Mouse (Mus musculus): ENCODE data around the gene Zfp445. TPM values are rescaled to one million over a fixed set of nuclear protein-coding genes. Genes with fewer than 3 reads are reported as not detected.
A peak's percentile ranks its signal among the peaks of the same experiment; 100 is the strongest.

The Zfp445 gene
- polyA plus RNA-seq, 1 experiment = 25.1 TPM

- H3K27me3 ChIP-seq (ENCODE audit: control insufficient read depth, insufficient read depth, low read length) = no peaks in the 10 kb centered on the region
- H3K4me3 ChIP-seq (ENCODE audit: extremely low read depth, insufficient read depth, insufficient read length) = no peak overlapping the region
- WGBS = 88% methylated on average over 4 of the region's 4 CpGs
- no peak overlapping the region for H3K27ac ChIP-seq (ENCODE audit: insufficient read depth, low read length)
- TF ChIP-seq CTCF (IDR thresholded peaks at IDR 0.05; ENCODE audit: extremely low read depth, insufficient read depth, insufficient read length, insufficient replicate concordance) (no peak), POLR2A (IDR thresholded peaks at IDR 0.05; ENCODE audit: low read depth, low read length) (no peak)
- DNase-seq (ENCODE audit: low read depth in 1 of 2, low spot score in 2 of 2) = no peak
- no peaks in the 10 kb centered on the region for H3K4me1 ChIP-seq (ENCODE audit: control insufficient read depth, insufficient read depth, insufficient read length)
- H3K36me3 ChIP-seq (ENCODE audit: control insufficient read depth, insufficient read depth, low read length) = peaks cover 18% of the 10 kb centered on the region
Observed at GRCm38 (mm10) chr9:122815239-122815851, 50.5 kb downstream of the Zfp445 start.

GRCm38 (mm10) chr9:122814775-122815174, 51.0 kb downstream of the Zfp445 start:
- no peak for DNase-seq (ENCODE audit: low read depth in 1 of 2, low spot score in 2 of 2)
- TF ChIP-seq POLR2A (IDR thresholded peaks at IDR 0.05; ENCODE audit: low read depth, low read length) = no peak
- TF ChIP-seq CTCF (IDR thresholded peaks at IDR 0.05; ENCODE audit: extremely low read depth, insufficient read depth, insufficient read length, insufficient replicate concordance) = no peak
- no peak overlapping the region for H3K4me3 ChIP-seq (ENCODE audit: extremely low read depth, insufficient read depth, insufficient read length)
- no peaks in the 10 kb centered on the region for H3K27me3 ChIP-seq (ENCODE audit: control insufficient read depth, insufficient read depth, low read length)
- 96% methylated on average over 2 of the region's 2 CpGs for WGBS
- no peak overlapping the region for H3K27ac ChIP-seq (ENCODE audit: insufficient read depth, low read length)
- no peaks in the 10 kb centered on the region for H3K4me1 ChIP-seq (ENCODE audit: control insufficient read depth, insufficient read depth, insufficient read length)
- peaks cover 15% of the 10 kb centered on the region for H3K36me3 ChIP-seq (ENCODE audit: control insufficient read depth, insufficient read depth, low read length)

- Histone ChIP-seq H3K36me3 (ENCODE audit: control insufficient read depth, insufficient read depth, low read length) (peaks cover 8% of the 10 kb centered on the region), H3K27me3 (ENCODE audit: control insufficient read depth, insufficient read depth, low read length) (no peaks in the 10 kb centered on the region), H3K27ac (ENCODE audit: insufficient read depth, low read length) (no peak overlapping the region), H3K4me1 (ENCODE audit: control insufficient read depth, insufficient read depth, insufficient read length) (no peaks in the 10 kb centered on the region), H3K4me3 (ENCODE audit: extremely low read depth, insufficient read depth, insufficient read length) (no peak overlapping the region)
- no peak for DNase-seq (ENCODE audit: low read depth in 1 of 2, low spot score in 2 of 2)
- TF ChIP-seq CTCF (IDR thresholded peaks at IDR 0.05; ENCODE audit: extremely low read depth, insufficient read depth, insufficient read length, insufficient replicate concordance) = no peak
- no peak for TF ChIP-seq POLR2A (IDR thresholded peaks at IDR 0.05; ENCODE audit: low read depth, low read length)
- WGBS = 87% methylated on average over 5 of the region's 5 CpGs
Observed at GRCm38 (mm10) chr9:122812386-122812785, 53.4 kb downstream of the Zfp445 start.

- 88% methylated on average over 3 of the region's 3 CpGs for WGBS
- H3K27ac ChIP-seq (ENCODE audit: insufficient read depth, low read length) = no peak overlapping the region
- H3K27me3 ChIP-seq (ENCODE audit: control insufficient read depth, insufficient read depth, low read length) = no peaks in the 10 kb centered on the region
- TF ChIP-seq POLR2A (IDR thresholded peaks at IDR 0.05; ENCODE audit: low read depth, low read length) (no peak), CTCF (IDR thresholded peaks at IDR 0.05; ENCODE audit: extremely low read depth, insufficient read depth, insufficient read length, insufficient replicate concordance) (no peak)
- peaks cover 7% of the 10 kb centered on the region for H3K36me3 ChIP-seq (ENCODE audit: control insufficient read depth, insufficient read depth, low read length)
- DNase-seq (ENCODE audit: low read depth in 1 of 2, low spot score in 2 of 2) = no peak
- H3K4me3 ChIP-seq (ENCODE audit: extremely low read depth, insufficient read depth, insufficient read length) = no peak overlapping the region
- no peaks in the 10 kb centered on the region for H3K4me1 ChIP-seq (ENCODE audit: control insufficient read depth, insufficient read depth, insufficient read length)
Observed at GRCm38 (mm10) chr9:122810212-122810611, 55.6 kb downstream of the Zfp445 start.

DNA sequence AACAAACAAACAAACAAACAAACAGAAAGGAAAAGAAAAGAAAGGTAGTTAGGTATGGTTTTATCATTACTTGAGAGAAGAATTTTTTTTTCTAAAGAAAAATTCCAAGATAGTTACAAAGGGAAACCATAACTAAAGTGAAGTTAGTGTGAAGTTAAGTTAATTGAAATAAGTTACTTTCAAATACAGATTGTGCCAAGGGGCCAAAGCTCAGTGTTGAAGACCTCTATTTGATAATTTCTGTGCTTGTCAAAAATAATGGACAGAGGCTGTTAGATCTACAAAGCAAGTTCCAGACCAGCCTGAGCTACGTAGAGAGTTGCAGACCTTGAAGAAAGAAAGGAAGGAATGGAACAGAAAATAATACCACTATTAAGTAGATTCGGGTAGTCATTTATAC, 58.6 kb downstream of the Zfp445 start:
- Histone ChIP-seq H3K4me1 (ENCODE audit: control insufficient read depth, insufficient read depth, insufficient read length) (no peaks in the 10 kb centered on the region; the same call in 1 of the 2 replicates), H3K27me3 (ENCODE audit: control insufficient read depth, insufficient read depth, low read length) (no peaks in the 10 kb centered on the region), H3K4me3 (ENCODE audit: extremely low read depth, insufficient read depth, insufficient read length) (no peak overlapping the region), H3K27ac (ENCODE audit: insufficient read depth, low read length) (no peak overlapping the region), H3K36me3 (ENCODE audit: control insufficient read depth, insufficient read depth, low read length) (peaks cover 3% of the 10 kb centered on the region)
- 94% methylated on average over 2 of the region's 2 CpGs for WGBS
- TF ChIP-seq POLR2A (IDR thresholded peaks at IDR 0.05; ENCODE audit: low read depth, low read length) (no peak), CTCF (IDR thresholded peaks at IDR 0.05; ENCODE audit: extremely low read depth, insufficient read depth, insufficient read length, insufficient replicate concordance) (no peak)
- DNase-seq (ENCODE audit: low read depth in 1 of 2, low spot score in 2 of 2) = no peak

DNA sequence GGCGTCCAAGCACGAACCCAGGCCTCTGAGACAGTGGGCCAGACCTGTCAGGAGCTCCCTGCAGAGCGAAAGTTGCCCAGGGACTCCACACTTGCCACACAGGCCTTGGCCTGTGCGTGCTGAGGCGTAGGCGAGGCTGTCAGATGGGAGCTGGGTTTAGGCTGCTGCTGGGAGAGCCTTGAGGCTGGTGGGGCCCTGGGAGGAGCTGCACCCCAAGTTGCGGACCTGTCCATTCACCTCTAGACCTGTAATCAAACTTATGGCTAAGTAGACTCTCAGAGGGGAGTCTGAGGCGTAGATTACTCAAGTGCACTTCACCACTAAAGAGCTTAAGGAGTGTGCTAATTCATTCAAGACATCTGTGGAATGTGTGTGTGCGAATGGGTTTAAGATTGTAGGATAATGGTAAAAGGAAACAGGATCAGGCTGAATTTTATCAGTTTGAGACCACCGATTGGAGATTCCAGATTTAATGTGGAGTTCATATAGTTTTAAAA, 59.9 kb downstream of the Zfp445 start:
- Histone ChIP-seq H3K36me3 (ENCODE audit: control insufficient read depth, insufficient read depth, low read length) (peaks cover 1% of the 10 kb centered on the region; the same call in 1 of the 2 replicates), H3K27me3 (ENCODE audit: control insufficient read depth, insufficient read depth, low read length) (no peaks in the 10 kb centered on the region), H3K4me1 (ENCODE audit: control insufficient read depth, insufficient read depth, insufficient read length) (no peaks in the 10 kb centered on the region; the same call in 1 of the 2 replicates), H3K27ac (ENCODE audit: insufficient read depth, low read length) (peak overlapping the region; percentile 91), H3K4me3 (ENCODE audit: extremely low read depth, insufficient read depth, insufficient read length) (peak overlapping the region; percentile 67)
- TF ChIP-seq CTCF (IDR thresholded peaks at IDR 0.05; ENCODE audit: extremely low read depth, insufficient read depth, insufficient read length, insufficient replicate concordance) (no peak), POLR2A (IDR thresholded peaks at IDR 0.05; ENCODE audit: low read depth, low read length) (no peak)
- 23% methylated on average over 10 of the region's 10 CpGs for WGBS
- DNase-seq (ENCODE audit: low read depth in 1 of 2, low spot score in 2 of 2) = no peak

Data from spleen, adult 2 months (tissue).